Mouse (Mus musculus) forebrain, embryonic 12.5 days (tissue): ENCODE data around the gene Sorbs1. TPM values are rescaled to one million over a fixed set of nuclear protein-coding genes. Genes with fewer than 3 reads are reported as not detected.

Experiments
- ATAC-seq: fragments of 200-750 bp; cut with Nextera tagmentation; 2 replicates; pipeline ENCODE4 v1.8.0; 2017; ENCODE audit warnings: moderate TSS enrichment; ENCODE audit not compliant: low FRiP score
- H3K27ac ChIP-seq: fragments of 300-500 bp; sonication (generic); 2 replicates; pipeline ENCODE4 v1.5.1; 2016; ENCODE audit warnings: mild to moderate bottlenecking
- H3K27me3 ChIP-seq: fragments of 300-500 bp; sonication (generic); 2 replicates; pipeline ENCODE4 v1.6.1; 2016; ENCODE audit warnings: mild to moderate bottlenecking
- H3K36me3 ChIP-seq: fragments of 300-500 bp; sonication (generic); replicated peaks from 2 replicates; pipeline ENCODE4 v1.6.1; 2016; ENCODE audit warnings: mild to moderate bottlenecking
- H3K4me1 ChIP-seq: fragments of 300-500 bp; sonication (generic); 2 replicates; pipeline ENCODE4 v1.6.1; 2016
- H3K4me2 ChIP-seq: fragments of 300-500 bp; sonication (generic); 2 replicates; pipeline ENCODE4 v1.6.1; 2016; ENCODE audit warnings: mild to moderate bottlenecking, moderate library complexity
- H3K4me3 ChIP-seq: fragments of 300-500 bp; sonication (generic); replicated peaks from 2 replicates; pipeline ENCODE4 v1.5.1; 2016; ENCODE audit warnings: mild to moderate bottlenecking
- H3K9ac ChIP-seq: fragments of 300-500 bp; sonication (generic); 2 replicates; pipeline ENCODE4 v1.6.1; 2016; ENCODE audit warnings: mild to moderate bottlenecking
- H3K9me3 ChIP-seq: fragments of 300-500 bp; sonication (generic); 2 replicates; pipeline ENCODE4 v1.6.1; 2016
- WGBS: fragments of 180-500 bp; shearing (Covaris S2); methylation state at CpG from one replicate; pipeline ENCODE4 v1.1.7; 2016; 5-methylcytosine and 5-hydroxymethylcytosine counted together
- polyA plus RNA-seq: library from polyadenylated mRNA; unstranded; fragments of >200 nt; fragmentation: Nextera tagmentation; extraction: Ambion mirVana; gene quantifications from 2 replicates; pipeline ENCODE4 v1.2.1, GENCODE M21; 2016

Sorbs1 gene
- polyA plus RNA-seq, 1 experiment from 2014 or later, result 69.3 TPM

GRCm38 (mm10) chr19:40536526-40536925 lies 22.9 kb upstream of the Sorbs1 start:
- no peak for ATAC-seq
- Histone ChIP-seq H3K27me3 (no peaks in the 10 kb centered on the region), H3K4me3 (no peak overlapping the region), H3K4me1 (no peaks in the 10 kb centered on the region), H3K9ac (no peak overlapping the region), H3K4me2 (no peak overlapping the region), H3K27ac (no peak overlapping the region), H3K9me3 (no peaks in the 10 kb centered on the region), H3K36me3 (no peaks in the 10 kb centered on the region)
- WGBS, result 92% methylated on average over 6 of the region's 6 CpGs

- no peaks in the 10 kb centered on the region for H3K36me3 ChIP-seq
- WGBS, result 86% methylated on average over 5 of the region's 5 CpGs
- no peak overlapping the region for H3K27ac ChIP-seq
- no peaks in the 10 kb centered on the region for H3K9me3 ChIP-seq
- H3K4me3 ChIP-seq, result no peak overlapping the region
- no peak for ATAC-seq
- H3K4me1 ChIP-seq, result no peaks in the 10 kb centered on the region
- no peak overlapping the region for H3K9ac ChIP-seq
- H3K4me2 ChIP-seq, result no peak overlapping the region
- no peaks in the 10 kb centered on the region for H3K27me3 ChIP-seq
These were observed 18.9 kb upstream of the Sorbs1 start for GRCm38 (mm10) chr19:40532525-40532924.

- no peak overlapping the region for H3K4me3 ChIP-seq
- ATAC-seq, result no peak
- H3K27ac ChIP-seq, result no peak overlapping the region
- no peak overlapping the region for H3K9ac ChIP-seq
- no peaks in the 10 kb centered on the region for H3K36me3 ChIP-seq
- WGBS, result 85% methylated on average over 2 of the region's 2 CpGs
- no peaks in the 10 kb centered on the region for H3K4me1 ChIP-seq
- no peaks in the 10 kb centered on the region for H3K9me3 ChIP-seq
- no peak overlapping the region for H3K4me2 ChIP-seq
- no peaks in the 10 kb centered on the region for H3K27me3 ChIP-seq
These were observed 16.7 kb upstream of the Sorbs1 start for GRCm38 (mm10) chr19:40530323-40530722.

- no peak overlapping the region for H3K4me3 ChIP-seq
- no peak overlapping the region for H3K4me2 ChIP-seq
- ATAC-seq, result no peak
- no peaks in the 10 kb centered on the region for H3K9me3 ChIP-seq
- no peak overlapping the region for H3K27ac ChIP-seq
- no peaks in the 10 kb centered on the region for H3K4me1 ChIP-seq
- H3K36me3 ChIP-seq, result no peaks in the 10 kb centered on the region
- no peak overlapping the region for H3K9ac ChIP-seq
- H3K27me3 ChIP-seq, result no peaks in the 10 kb centered on the region
These were observed 14.7 kb upstream of the Sorbs1 start for GRCm38 (mm10) chr19:40528254-40528653.

GRCm38 (mm10) chr19:40526367-40527014 lies 12.9 kb upstream of the Sorbs1 start:
- Histone ChIP-seq H3K27ac (no peak overlapping the region), H3K4me3 (no peak overlapping the region), H3K9me3 (no peaks in the 10 kb centered on the region), H3K4me2 (no peak overlapping the region), H3K9ac (no peak overlapping the region), H3K27me3 (no peaks in the 10 kb centered on the region), H3K36me3 (no peaks in the 10 kb centered on the region), H3K4me1 (no peaks in the 10 kb centered on the region)
- no peak for ATAC-seq
- WGBS, result 85% methylated on average over 9 of the region's 9 CpGs

GRCm38 (mm10) chr19:40523431-40524005 lies 9.9 kb upstream of the Sorbs1 start:
- Histone ChIP-seq H3K27me3 (no peaks in the 10 kb centered on the region), H3K36me3 (no peaks in the 10 kb centered on the region), H3K4me2 (no peak overlapping the region), H3K4me3 (no peak overlapping the region), H3K4me1 (no peaks in the 10 kb centered on the region), H3K9me3 (no peaks in the 10 kb centered on the region), H3K27ac (no peak overlapping the region), H3K9ac (no peak overlapping the region)
- ATAC-seq, result no peak
- WGBS, result 63% methylated on average over 8 of the region's 8 CpGs

GRCm38 (mm10) chr19:40520403-40520802 lies 6.8 kb upstream of the Sorbs1 start:
- Histone ChIP-seq H3K27ac (no peak overlapping the region), H3K4me3 (no peak overlapping the region), H3K9ac (no peak overlapping the region), H3K4me1 (no peaks in the 10 kb centered on the region), H3K4me2 (no peak overlapping the region), H3K9me3 (no peaks in the 10 kb centered on the region), H3K36me3 (no peaks in the 10 kb centered on the region), H3K27me3 (no peaks in the 10 kb centered on the region)
- WGBS, result 90% methylated on average over 5 of the region's 5 CpGs
- ATAC-seq, result no peak

- H3K36me3 ChIP-seq, result no peaks in the 10 kb centered on the region
- no peaks in the 10 kb centered on the region for H3K4me1 ChIP-seq
- H3K4me2 ChIP-seq, result no peak overlapping the region
- no peak overlapping the region for H3K9ac ChIP-seq
- H3K4me3 ChIP-seq, result no peak overlapping the region
- ATAC-seq, result no peak
- 85% methylated on average over 1 of the region's 1 CpGs for WGBS
- no peaks in the 10 kb centered on the region for H3K9me3 ChIP-seq
- no peak overlapping the region for H3K27ac ChIP-seq
- H3K27me3 ChIP-seq, result no peaks in the 10 kb centered on the region
These were observed 5.1 kb upstream of the Sorbs1 start for GRCm38 (mm10) chr19:40518706-40519105.

GRCm38 (mm10) chr19:40515596-40515995 lies 2.0 kb upstream of the Sorbs1 start:
- Histone ChIP-seq H3K36me3 (no peaks in the 10 kb centered on the region), H3K27me3 (no peaks in the 10 kb centered on the region), H3K4me3 (no peak overlapping the region), H3K4me2 (no peak overlapping the region), H3K9me3 (no peaks in the 10 kb centered on the region), H3K4me1 (peaks cover 16% of the 10 kb centered on the region), H3K9ac (no peak overlapping the region), H3K27ac (no peak overlapping the region)
- WGBS, result 86% methylated on average over 3 of the region's 3 CpGs
- ATAC-seq, result no peak

GRCm38 (mm10) chr19:40514376-40514775 lies 797 bp upstream of the Sorbs1 start:
- H3K27me3 ChIP-seq, result no peaks in the 10 kb centered on the region
- H3K27ac ChIP-seq, result no peak overlapping the region
- H3K36me3 ChIP-seq, result no peaks in the 10 kb centered on the region
- H3K4me1 ChIP-seq, result peaks cover 20% of the 10 kb centered on the region
- no peak overlapping the region for H3K4me2 ChIP-seq
- no peak overlapping the region for H3K9ac ChIP-seq
- no peak overlapping the region for H3K4me3 ChIP-seq
- no peak for ATAC-seq
- 86% methylated on average over 7 of the region's 7 CpGs for WGBS
- H3K9me3 ChIP-seq, result no peaks in the 10 kb centered on the region

- Histone ChIP-seq H3K4me1 (peaks cover 20% of the 10 kb centered on the region), H3K27me3 (no peaks in the 10 kb centered on the region), H3K36me3 (0 out of 2 replicates have a peak, but pooled peaks cover 1% of the 10 kb centered on the region), H3K4me2 (peak overlapping the region; percentile 81), H3K4me3 (peak overlapping the region; percentile 62), H3K9me3 (no peaks in the 10 kb centered on the region), H3K9ac (peak overlapping the region; percentile 78), H3K27ac (peak overlapping the region; percentile 88)
- under 1% methylated on average over 34 of the region's 34 CpGs for WGBS
- ATAC-seq, result peak; percentile 56
These were observed 818 bp downstream of the Sorbs1 start for GRCm38 (mm10) chr19:40512500-40513421.

GRCm38 (mm10) chr19:40511679-40512309 lies 1.8 kb downstream of the Sorbs1 start:
- peak overlapping the region; percentile 62 for H3K4me3 ChIP-seq
- peak overlapping the region; percentile 78; the same call in 1 of the 2 replicates for H3K9ac ChIP-seq
- no peaks in the 10 kb centered on the region for H3K27me3 ChIP-seq
- H3K27ac ChIP-seq, result peak overlapping the region; percentile 88; the same call in 1 of the 2 replicates
- no peaks in the 10 kb centered on the region for H3K9me3 ChIP-seq
- H3K4me2 ChIP-seq, result peak overlapping the region; percentile 81
- WGBS, result 26% methylated on average over 5 of the region's 5 CpGs
- peaks cover 20% of the 10 kb centered on the region for H3K4me1 ChIP-seq
- ATAC-seq, result no peak
- H3K36me3 ChIP-seq, result 0 out of 2 replicates have a peak, but pooled peaks cover 3% of the 10 kb centered on the region
